Mouse (Mus musculus): ENCODE data around the gene Tmem88. TPM values are rescaled to one million over a fixed set of nuclear protein-coding genes. Genes with fewer than 3 reads are reported as not detected.
A peak's percentile ranks its signal among the peaks of the same experiment; 100 is the strongest.

Gene Tmem88
- polyA plus RNA-seq (2014; fragmentation: Nextera tagmentation; extraction: Ambion mirVana): 34.8 and 38.4 TPM in 2 replicates

DNA sequence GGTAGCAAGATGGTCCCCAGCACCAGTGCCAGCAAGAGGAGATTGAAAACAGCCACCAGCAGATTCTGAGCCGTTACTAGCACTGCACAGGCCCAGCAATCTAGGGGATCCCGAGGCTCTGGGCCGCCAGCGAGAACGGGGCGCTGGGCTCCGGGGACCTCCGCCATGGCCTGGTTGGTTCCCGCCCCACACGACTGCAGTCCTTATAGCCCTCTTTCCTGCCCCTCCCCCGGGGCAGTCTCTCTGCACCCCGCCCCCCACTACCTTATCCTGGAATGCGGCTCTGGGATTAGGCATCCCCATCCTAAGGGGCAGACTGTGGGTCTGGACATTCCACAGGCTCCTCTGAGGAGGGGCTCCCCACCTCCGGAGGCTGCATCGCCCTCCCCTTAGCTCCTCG is at the start of gene Tmem88:
Tmem88 (minus strand) TSS at position 176 of the 400 bp plus-strand sequence.
- H3K4me1 ChIP-seq (replicated peaks; ENCODE audit: control insufficient read depth, insufficient read depth, low read length): peaks cover 24% of the 10 kb centered on the region
- no peaks in the 10 kb centered on the region for H3K9me3 ChIP-seq (ENCODE audit: control insufficient read depth, low read length)
- ATAC-seq (replicated peaks; ENCODE audit: low FRiP score, low TSS enrichment, low read depth): no peak
- 2% methylated on average over 15 of the region's 16 CpGs for WGBS
- peak within 1 kb of the TSS; percentile 97 for H3K27ac ChIP-seq (ENCODE audit: low read depth)
- H3K4me2 ChIP-seq (ENCODE audit: low read length): peak within 1 kb of the TSS; percentile 72
- H3K9ac ChIP-seq (ENCODE audit: low read length): peak within 1 kb of the TSS; percentile 96
- H3K36me3 ChIP-seq (ENCODE audit: control insufficient read depth, insufficient read depth, low read length): peaks cover 37% of the 10 kb centered on the region
- H3K27me3 ChIP-seq (replicated peaks; ENCODE audit: control insufficient read depth, insufficient read depth, low read length): no peaks in the 10 kb centered on the region
- DNase-seq (ENCODE audit: low spot score): peak; percentile 66
- H3K4me3 ChIP-seq (ENCODE audit: low read depth, low read length): peak within 1 kb of the TSS; percentile 70

DNA sequence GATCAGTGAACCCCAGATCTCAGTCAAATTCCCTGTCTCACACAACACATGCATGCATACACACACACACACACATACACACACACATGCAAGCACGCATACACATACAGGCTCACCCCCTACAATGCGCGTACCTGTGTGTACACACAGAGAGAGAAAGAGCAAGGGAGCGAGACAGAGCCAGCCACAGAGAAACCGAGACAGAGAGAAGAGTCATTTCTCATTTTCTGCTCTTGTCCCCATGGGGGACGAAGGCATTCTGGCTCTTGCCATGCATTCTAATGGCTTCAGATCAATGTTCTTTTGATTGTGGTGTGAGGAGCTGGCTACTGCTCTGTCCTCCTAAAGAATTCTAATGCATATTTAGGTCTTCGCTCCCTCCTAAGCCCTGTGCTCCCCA is 49.3 kb upstream of the Tmem88 start:
- 95% methylated on average over 7 of the region's 7 CpGs for WGBS

DNA sequence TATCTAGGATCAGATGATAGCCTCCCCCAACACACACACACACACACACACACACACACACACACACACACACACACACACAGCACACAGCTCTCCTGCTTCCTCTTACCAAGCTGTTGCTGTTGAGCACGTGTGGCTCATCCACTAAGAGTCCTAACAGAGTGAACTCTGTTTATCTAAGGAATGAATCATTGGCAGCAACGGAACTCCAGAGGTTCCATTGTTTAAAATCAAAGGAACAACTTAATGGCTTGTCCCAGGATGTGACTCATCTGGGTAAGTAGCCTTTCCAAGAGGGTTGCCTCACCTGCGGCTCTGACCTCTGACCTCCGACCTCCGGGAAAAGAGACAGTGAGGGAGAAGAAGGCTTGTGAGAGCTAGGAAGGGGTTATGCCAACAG is 45.3 kb upstream of the Tmem88 start:
- Histone ChIP-seq H3K4me1 (replicated peaks; ENCODE audit: control insufficient read depth, insufficient read depth, low read length) (peaks cover 18% of the 10 kb centered on the region), H3K36me3 (ENCODE audit: control insufficient read depth, insufficient read depth, low read length) (no peaks in the 10 kb centered on the region), H3K4me2 (ENCODE audit: low read length) (no peak overlapping the region), H3K27me3 (replicated peaks; ENCODE audit: control insufficient read depth, insufficient read depth, low read length) (no peaks in the 10 kb centered on the region), H3K9ac (ENCODE audit: low read length) (no peak overlapping the region), H3K9me3 (ENCODE audit: control insufficient read depth, low read length) (no peaks in the 10 kb centered on the region), H3K27ac (ENCODE audit: low read depth) (peak overlapping the region; percentile 74; the same call in 1 of the 2 replicates), H3K4me3 (ENCODE audit: low read depth, low read length) (no peak overlapping the region)
- ATAC-seq (replicated peaks; ENCODE audit: low FRiP score, low TSS enrichment, low read depth) (peak; percentile 87), DNase-seq (ENCODE audit: low spot score) (no peak)
- whole genome bisulfite sequencing: 9% methylated on average over 5 of the region's 5 CpGs

More for the DNA sequence above, 49.3 kb upstream of the Tmem88 start:
- peaks cover 18% of the 10 kb centered on the region for H3K4me1 ChIP-seq (replicated peaks; ENCODE audit: control insufficient read depth, insufficient read depth, low read length)
- H3K36me3 ChIP-seq (ENCODE audit: control insufficient read depth, insufficient read depth, low read length): no peaks in the 10 kb centered on the region
- no peak overlapping the region for H3K9ac ChIP-seq (ENCODE audit: low read length)
- ATAC-seq (replicated peaks; ENCODE audit: low FRiP score, low TSS enrichment, low read depth): no peak
- no peaks in the 10 kb centered on the region for H3K9me3 ChIP-seq (ENCODE audit: control insufficient read depth, low read length)
- H3K4me2 ChIP-seq (ENCODE audit: low read length): no peak overlapping the region
- no peaks in the 10 kb centered on the region for H3K27me3 ChIP-seq (replicated peaks; ENCODE audit: control insufficient read depth, insufficient read depth, low read length)
- no peak overlapping the region for H3K27ac ChIP-seq (ENCODE audit: low read depth)
- H3K4me3 ChIP-seq (ENCODE audit: low read depth, low read length): no peak overlapping the region
- no peak for DNase-seq (ENCODE audit: low spot score)

GRCm38 (mm10) chr11:69437291-69437690 is 39.3 kb upstream of the Tmem88 start:
- no peak for ATAC-seq (replicated peaks; ENCODE audit: low FRiP score, low TSS enrichment, low read depth)
- Histone ChIP-seq H3K27me3 (replicated peaks; ENCODE audit: control insufficient read depth, insufficient read depth, low read length) (no peaks in the 10 kb centered on the region), H3K27ac (ENCODE audit: low read depth) (no peak overlapping the region), H3K36me3 (ENCODE audit: control insufficient read depth, insufficient read depth, low read length) (no peaks in the 10 kb centered on the region), H3K9me3 (ENCODE audit: control insufficient read depth, low read length) (no peaks in the 10 kb centered on the region), H3K4me3 (ENCODE audit: low read depth, low read length) (no peak overlapping the region), H3K4me1 (replicated peaks; ENCODE audit: control insufficient read depth, insufficient read depth, low read length) (0 out of 2 replicates have a peak, but pooled peaks cover 5% of the 10 kb centered on the region), H3K4me2 (ENCODE audit: low read length) (no peak overlapping the region), H3K9ac (ENCODE audit: low read length) (no peak overlapping the region)
- no peak for DNase-seq (ENCODE audit: low spot score)
- 40% methylated on average over 3 of the region's 3 CpGs for WGBS

GRCm38 (mm10) chr11:69433189-69433588 is 35.2 kb upstream of the Tmem88 start:
- no peaks in the 10 kb centered on the region for H3K27me3 ChIP-seq (replicated peaks; ENCODE audit: control insufficient read depth, insufficient read depth, low read length)
- no peak overlapping the region for H3K27ac ChIP-seq (ENCODE audit: low read depth)
- no peak overlapping the region for H3K9ac ChIP-seq (ENCODE audit: low read length)
- H3K4me1 ChIP-seq (replicated peaks; ENCODE audit: control insufficient read depth, insufficient read depth, low read length): peaks cover 8% of the 10 kb centered on the region; the same call in 1 of the 2 replicates
- H3K4me3 ChIP-seq (ENCODE audit: low read depth, low read length): no peak overlapping the region
- no peak overlapping the region for H3K4me2 ChIP-seq (ENCODE audit: low read length)
- DNase-seq (ENCODE audit: low spot score) (no peak), ATAC-seq (replicated peaks; ENCODE audit: low FRiP score, low TSS enrichment, low read depth) (no peak)
- no peaks in the 10 kb centered on the region for H3K9me3 ChIP-seq (ENCODE audit: control insufficient read depth, low read length)
- no peaks in the 10 kb centered on the region for H3K36me3 ChIP-seq (ENCODE audit: control insufficient read depth, insufficient read depth, low read length)
- WGBS: 68% methylated on average over 6 of the region's 6 CpGs

DNA sequence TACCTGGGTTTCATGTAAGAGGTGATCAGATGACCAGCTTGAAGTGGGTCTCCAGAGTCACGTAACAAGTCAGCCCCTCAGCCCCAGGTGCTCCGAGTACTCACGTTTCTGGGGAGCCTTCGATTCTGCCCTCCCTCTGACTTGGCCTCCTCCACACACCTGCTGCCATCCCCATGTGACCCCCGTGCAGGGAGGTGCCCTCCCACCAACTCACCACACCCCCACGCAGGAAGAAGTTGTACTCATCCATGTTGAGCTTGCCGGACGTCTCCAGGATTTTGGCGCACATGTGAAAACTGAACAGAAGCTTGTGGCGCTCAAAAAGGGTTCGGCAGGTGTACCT is 34.6 kb upstream of the Tmem88 start:
- Histone ChIP-seq H3K9ac (ENCODE audit: low read length) (no peak overlapping the region), H3K27me3 (replicated peaks; ENCODE audit: control insufficient read depth, insufficient read depth, low read length) (no peaks in the 10 kb centered on the region), H3K9me3 (ENCODE audit: control insufficient read depth, low read length) (no peaks in the 10 kb centered on the region), H3K4me1 (replicated peaks; ENCODE audit: control insufficient read depth, insufficient read depth, low read length) (peaks cover 8% of the 10 kb centered on the region; the same call in 1 of the 2 replicates), H3K27ac (ENCODE audit: low read depth) (no peak overlapping the region), H3K4me3 (ENCODE audit: low read depth, low read length) (no peak overlapping the region), H3K4me2 (ENCODE audit: low read length) (no peak overlapping the region), H3K36me3 (ENCODE audit: control insufficient read depth, insufficient read depth, low read length) (no peaks in the 10 kb centered on the region)
- ATAC-seq (replicated peaks; ENCODE audit: low FRiP score, low TSS enrichment, low read depth) (0 out of 2 replicates have a peak, but pooled peaks have one; percentile 10), DNase-seq (ENCODE audit: low spot score) (no peak)
- 64% methylated on average over 11 of the region's 11 CpGs for WGBS

DNA sequence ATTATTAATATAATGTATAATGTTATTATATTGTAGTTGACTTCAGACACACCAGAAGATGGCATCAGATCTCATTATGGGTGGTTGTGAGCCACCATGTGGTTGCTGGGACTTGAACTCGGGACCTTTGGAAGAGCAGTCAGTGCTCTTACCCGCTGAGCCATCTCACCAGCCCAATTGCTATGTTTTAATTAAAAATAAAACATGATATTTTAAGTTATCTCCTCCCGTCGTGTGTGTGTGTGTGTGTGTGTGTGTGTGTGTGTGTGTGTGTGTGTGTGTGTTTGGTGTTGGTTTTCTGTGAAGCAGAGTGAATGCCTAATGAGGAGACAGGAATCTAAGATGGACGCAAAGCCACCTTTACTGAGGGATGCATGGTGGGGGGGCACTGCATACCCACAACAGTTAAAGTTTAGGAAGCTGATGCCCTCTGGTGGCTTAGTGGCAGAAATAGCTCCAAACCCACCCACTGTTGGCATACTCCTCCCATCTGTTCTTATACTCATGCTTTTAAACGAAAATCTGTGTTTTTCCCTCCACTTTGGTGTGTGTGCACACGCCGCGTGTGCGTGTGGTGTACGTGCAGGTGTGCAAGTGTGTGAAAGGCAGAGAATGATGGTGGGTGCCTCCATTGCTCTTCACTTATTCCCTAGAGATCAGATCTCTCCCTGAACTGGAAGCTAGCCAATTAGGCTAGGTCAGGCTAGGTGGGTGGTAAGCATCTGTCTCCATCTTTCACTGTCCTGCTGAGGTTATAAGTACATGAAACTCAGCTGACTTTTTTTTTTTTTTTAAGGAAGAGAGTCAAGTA is 34.0 kb upstream of the Tmem88 start:
- Histone ChIP-seq H3K4me3 (ENCODE audit: low read depth, low read length) (no peak overlapping the region), H3K4me1 (replicated peaks; ENCODE audit: control insufficient read depth, insufficient read depth, low read length) (peaks cover 8% of the 10 kb centered on the region; the same call in 1 of the 2 replicates), H3K9ac (ENCODE audit: low read length) (no peak overlapping the region), H3K4me2 (ENCODE audit: low read length) (no peak overlapping the region), H3K9me3 (ENCODE audit: control insufficient read depth, low read length) (no peaks in the 10 kb centered on the region), H3K27ac (ENCODE audit: low read depth) (no peak overlapping the region), H3K36me3 (ENCODE audit: control insufficient read depth, insufficient read depth, low read length) (no peaks in the 10 kb centered on the region), H3K27me3 (replicated peaks; ENCODE audit: control insufficient read depth, insufficient read depth, low read length) (no peaks in the 10 kb centered on the region)
- WGBS: 31% methylated on average over 11 of the region's 11 CpGs
- ATAC-seq (replicated peaks; ENCODE audit: low FRiP score, low TSS enrichment, low read depth) (peak; percentile 61), DNase-seq (ENCODE audit: low spot score) (peak; percentile 70)

GRCm38 (mm10) chr11:69430631-69431030 is 32.6 kb upstream of the Tmem88 start:
- Histone ChIP-seq H3K27ac (ENCODE audit: low read depth) (no peak overlapping the region), H3K4me3 (ENCODE audit: low read depth, low read length) (no peak overlapping the region), H3K27me3 (replicated peaks; ENCODE audit: control insufficient read depth, insufficient read depth, low read length) (no peaks in the 10 kb centered on the region), H3K4me2 (ENCODE audit: low read length) (no peak overlapping the region), H3K9ac (ENCODE audit: low read length) (no peak overlapping the region), H3K4me1 (replicated peaks; ENCODE audit: control insufficient read depth, insufficient read depth, low read length) (peaks cover 8% of the 10 kb centered on the region; the same call in 1 of the 2 replicates), H3K36me3 (ENCODE audit: control insufficient read depth, insufficient read depth, low read length) (no peaks in the 10 kb centered on the region), H3K9me3 (ENCODE audit: control insufficient read depth, low read length) (no peaks in the 10 kb centered on the region)
- 85% methylated on average over 15 of the region's 15 CpGs for WGBS
- no peak for ATAC-seq (replicated peaks; ENCODE audit: low FRiP score, low TSS enrichment, low read depth)
- DNase-seq (ENCODE audit: low spot score): no peak

GRCm38 (mm10) chr11:69429313-69429712 is 31.3 kb upstream of the Tmem88 start:
- 32% methylated on average over 2 of the region's 2 CpGs for WGBS
- Histone ChIP-seq H3K27ac (ENCODE audit: low read depth) (no peak overlapping the region), H3K27me3 (replicated peaks; ENCODE audit: control insufficient read depth, insufficient read depth, low read length) (no peaks in the 10 kb centered on the region)

More at GRCm38 (mm10) chr11:69429313-69429712, 31.3 kb upstream of the Tmem88 start:
- H3K9me3 ChIP-seq (ENCODE audit: control insufficient read depth, low read length): no peaks in the 10 kb centered on the region
- DNase-seq (ENCODE audit: low spot score) (no peak), ATAC-seq (replicated peaks; ENCODE audit: low FRiP score, low TSS enrichment, low read depth) (no peak)
- no peak overlapping the region for H3K4me3 ChIP-seq (ENCODE audit: low read depth, low read length)
- H3K4me2 ChIP-seq (ENCODE audit: low read length): no peak overlapping the region
- H3K36me3 ChIP-seq (ENCODE audit: control insufficient read depth, insufficient read depth, low read length): no peaks in the 10 kb centered on the region
- H3K4me1 ChIP-seq (replicated peaks; ENCODE audit: control insufficient read depth, insufficient read depth, low read length): peaks cover 8% of the 10 kb centered on the region; the same call in 1 of the 2 replicates
- no peak overlapping the region for H3K9ac ChIP-seq (ENCODE audit: low read length)
